Mouse (Mus musculus) thymus, adult 2 months (tissue): ENCODE measurements around the gene Lmo2.

Source experiments
- CTCF ChIP-seq: fragments of 200-500 bp; IDR thresholded peaks from 2 replicates; pipeline ENCODE4 v1.5.1; 2012; ENCODE audit warnings: mild to moderate bottlenecking, control low read depth, low read length, moderate library complexity, borderline replicate concordance; ENCODE audit not compliant: control insufficient read depth, poor library complexity, insufficient read depth; ENCODE audit errors: extremely low read depth
- POLR2A ChIP-seq: fragments of 200-500 bp; IDR thresholded peaks from 2 replicates; pipeline ENCODE4 v1.6.1; 2012; ENCODE audit warnings: mild to moderate bottlenecking, low read length, control low read depth, moderate library complexity; ENCODE audit not compliant: control insufficient read depth, poor library complexity, insufficient read depth; ENCODE audit errors: extremely low read depth

DNA sequence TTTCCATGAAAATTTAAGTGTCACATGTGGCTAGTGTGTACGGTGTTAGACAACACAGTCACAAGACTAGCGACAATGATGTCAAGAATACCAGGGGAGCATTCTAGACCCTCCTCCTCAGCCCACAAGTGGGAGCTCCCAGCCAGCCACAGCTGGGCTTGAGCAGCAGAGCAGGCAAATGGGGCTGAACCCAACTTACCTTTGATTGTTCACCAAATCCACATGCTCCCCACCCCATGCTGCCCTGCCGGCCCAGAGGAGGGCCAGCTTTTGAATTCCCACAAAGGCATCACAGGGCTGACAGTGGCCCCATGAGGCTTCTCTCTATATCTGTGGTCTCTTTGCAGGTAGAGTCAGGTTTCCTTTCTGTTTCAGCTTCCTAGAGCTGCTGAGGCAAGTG lies 16.7 kb upstream of the Lmo2 start:
- no peak for TF ChIP-seq CTCF
- TF ChIP-seq POLR2A, result no peak
